Mouse (Mus musculus): ENCODE data around the gene Nsmce4a.
"Not testable (repeated sequence)": the region's sequence is repeated elsewhere in the genome, so short reads cannot be mapped to it uniquely, and the experiment has no call there.

Nsmce4a gene

DNA sequence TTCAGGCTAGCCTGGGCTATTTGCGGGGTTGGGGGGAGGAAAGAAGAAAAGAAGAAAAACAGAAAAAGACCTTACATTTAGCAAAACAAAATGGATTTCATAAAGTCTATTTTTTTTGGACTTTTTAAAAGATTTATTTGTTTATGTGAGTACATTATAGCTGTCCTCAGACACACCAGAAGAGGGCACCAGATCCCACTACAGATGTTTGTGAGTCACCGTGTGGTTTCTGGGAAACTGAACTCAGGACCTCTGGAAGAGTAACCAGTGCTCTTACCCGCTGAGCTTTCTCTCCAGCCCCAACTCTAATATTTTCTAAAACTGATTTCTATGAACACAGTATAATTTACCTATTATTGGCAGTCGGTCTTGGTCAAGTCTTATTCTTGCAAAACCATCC is 37.7 kb downstream of the Nsmce4a start:
- no peak for DNase-seq (ENCODE audit: low spot score in 2 of 2)

DNA sequence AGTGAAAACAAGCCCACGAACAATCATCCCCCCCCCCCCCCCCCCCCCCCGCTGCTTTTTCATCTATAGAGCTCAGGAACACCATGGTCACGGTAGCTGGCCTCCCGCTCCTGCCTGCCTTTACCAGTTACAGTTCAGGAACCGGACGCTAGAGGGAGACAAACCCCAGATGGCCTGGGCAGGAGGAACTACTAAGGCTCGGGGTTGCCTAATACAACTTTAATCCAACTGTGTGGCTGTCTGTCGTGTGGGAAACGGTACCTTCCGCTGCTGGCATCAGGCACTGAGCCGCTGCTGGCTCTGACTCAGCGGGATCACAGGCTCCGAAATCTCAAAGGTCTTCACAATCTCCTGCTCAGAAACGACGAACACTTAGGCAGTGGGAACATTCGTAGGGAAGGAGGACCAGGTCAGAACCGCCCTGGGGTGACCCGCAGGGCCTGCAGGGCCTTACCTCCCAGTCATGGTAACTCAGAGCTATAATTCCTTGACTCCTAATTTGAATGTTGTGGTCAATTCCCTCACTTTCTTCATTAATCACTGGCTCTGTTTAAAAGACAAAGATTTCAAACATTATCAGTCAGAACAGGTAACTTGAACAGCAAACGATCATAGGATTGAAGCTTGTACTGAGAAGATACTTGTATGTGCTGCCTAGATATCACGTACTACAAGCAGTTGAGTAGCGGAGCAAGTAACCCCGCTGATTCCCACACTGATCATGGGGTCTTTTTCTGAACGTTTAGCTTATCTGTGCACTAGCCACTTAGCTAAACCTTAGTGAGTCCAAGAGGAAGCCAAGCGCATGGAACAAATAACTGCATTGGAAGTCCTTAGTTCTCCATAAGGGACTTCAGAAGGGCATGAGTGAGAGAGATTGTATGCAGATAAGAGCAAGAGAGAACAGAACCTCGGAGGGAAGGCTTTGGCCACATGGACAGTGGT is 39.3 kb downstream of the Nsmce4a start:
- DNase-seq (ENCODE audit: low spot score in 2 of 2), result peak; percentile 46 to 84

DNA sequence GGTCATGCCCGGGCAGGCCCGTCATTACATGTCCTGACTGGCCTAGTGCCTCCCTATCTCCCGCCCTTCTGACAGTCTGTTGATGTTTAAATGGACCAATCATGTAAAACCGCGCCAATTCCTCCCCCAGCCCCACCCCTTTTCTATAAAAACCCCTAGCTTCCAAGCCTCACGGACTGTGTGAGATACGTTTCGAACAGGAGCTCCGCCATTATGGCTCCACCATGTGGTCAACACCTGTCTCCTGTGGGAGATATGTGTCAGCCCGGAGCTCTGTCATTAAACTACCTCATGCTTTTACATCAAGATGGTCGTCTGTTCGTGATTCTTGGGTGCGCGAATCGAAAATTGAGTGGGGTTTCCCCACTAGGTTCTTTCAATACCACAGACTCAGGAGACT is 41.8 kb downstream of the Nsmce4a start:
- DNase-seq (ENCODE audit: low spot score in 2 of 2), result not testable (repeated sequence)

DNA sequence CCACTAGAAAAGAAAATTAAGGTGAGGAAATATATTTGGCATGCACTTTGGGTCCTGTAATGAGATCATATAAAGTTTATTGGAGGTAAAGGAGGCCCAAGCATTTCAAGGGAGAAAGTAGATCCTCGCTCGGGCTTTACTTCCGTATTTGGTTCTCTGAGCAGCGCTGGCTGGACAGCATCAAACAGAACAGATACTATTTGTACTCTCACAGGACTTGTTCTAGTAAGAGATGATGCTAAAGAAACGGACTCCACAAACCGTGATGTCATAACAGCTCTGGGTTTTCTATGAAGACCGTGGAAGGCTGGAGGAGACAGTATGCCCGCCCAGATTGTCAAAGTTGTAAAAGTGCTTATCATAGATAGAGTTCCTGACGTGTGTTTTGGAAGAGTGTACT is 45.6 kb downstream of the Nsmce4a start:
- DNase-seq (ENCODE audit: low spot score in 2 of 2), result no peak

DNA sequence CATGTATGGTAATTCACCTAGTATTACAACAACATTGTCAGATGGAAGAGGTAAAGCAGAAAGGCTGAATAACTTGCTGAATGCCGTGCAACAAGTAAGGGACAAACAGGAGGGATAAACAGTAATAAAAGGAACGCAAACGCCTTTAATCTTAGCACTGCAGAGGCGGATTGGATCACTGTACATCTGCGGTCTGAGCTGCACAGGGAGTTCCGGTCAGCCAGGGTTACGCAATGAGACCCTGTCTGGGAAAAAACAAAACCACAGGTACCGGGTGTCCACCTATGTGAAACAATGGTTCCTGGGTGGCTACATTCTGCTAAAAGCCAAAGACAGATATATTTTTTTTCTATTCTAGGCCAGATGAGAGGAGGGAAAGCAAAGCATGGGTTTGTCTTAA is 49.5 kb downstream of the Nsmce4a start:
- DNase-seq (ENCODE audit: low spot score in 2 of 2), result no peak

DNA sequence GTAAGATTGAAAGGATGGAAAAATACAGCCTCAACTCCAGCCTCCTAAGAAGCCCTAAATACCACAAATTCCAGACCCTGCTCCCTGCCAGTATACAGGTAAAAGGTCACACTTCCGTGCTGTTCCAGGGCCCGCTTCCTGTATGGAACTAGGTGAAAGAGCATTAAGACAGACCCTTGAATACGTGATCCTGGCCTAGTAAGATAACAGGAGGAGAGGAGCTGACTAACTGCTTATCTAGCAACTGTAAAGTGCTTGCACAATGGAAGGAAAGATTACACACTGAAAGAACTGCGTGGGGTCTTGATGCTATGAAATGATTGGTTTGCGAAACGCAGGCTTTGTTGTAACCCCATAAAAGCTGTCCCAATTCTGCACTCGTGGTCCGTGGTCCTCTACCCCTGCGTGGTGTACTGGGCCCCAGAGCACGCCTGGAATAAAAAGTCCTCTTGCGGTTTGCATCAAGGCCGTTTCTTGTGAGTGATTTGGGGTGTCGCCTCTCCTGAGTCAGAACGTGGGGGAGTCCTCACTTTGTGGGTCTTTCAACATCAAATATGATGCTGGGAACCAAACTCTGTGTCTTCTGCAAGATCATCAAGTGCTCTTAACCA is 52.0 kb downstream of the Nsmce4a start:
- DNase-seq (ENCODE audit: low spot score in 2 of 2), result no peak

DNA sequence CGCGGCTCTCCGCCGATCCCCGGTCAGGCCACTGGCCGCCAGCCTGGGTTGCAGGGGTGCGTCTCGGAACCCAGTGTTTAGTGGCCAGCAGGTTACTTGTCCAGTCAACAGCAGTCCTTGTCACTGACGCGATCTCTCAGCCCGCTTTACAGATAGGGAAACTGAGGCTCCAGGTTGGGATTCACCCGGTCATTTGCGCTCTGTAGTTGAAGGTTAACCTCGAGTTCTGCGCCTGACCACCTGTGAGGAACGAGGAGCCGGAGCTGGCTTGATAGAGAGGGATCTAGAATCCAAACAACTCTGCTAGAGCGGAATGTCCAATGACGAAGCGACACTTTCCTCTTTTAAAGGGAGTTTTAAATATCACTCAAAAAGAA is 52.9 kb downstream of the Nsmce4a start, which contains the start of gene Ate1:
Gene Ate1 (minus strand): TSS at position 321 of the 377 bp plus-strand sequence.
- no peak for DNase-seq (ENCODE audit: low spot score in 2 of 2)

DNA sequence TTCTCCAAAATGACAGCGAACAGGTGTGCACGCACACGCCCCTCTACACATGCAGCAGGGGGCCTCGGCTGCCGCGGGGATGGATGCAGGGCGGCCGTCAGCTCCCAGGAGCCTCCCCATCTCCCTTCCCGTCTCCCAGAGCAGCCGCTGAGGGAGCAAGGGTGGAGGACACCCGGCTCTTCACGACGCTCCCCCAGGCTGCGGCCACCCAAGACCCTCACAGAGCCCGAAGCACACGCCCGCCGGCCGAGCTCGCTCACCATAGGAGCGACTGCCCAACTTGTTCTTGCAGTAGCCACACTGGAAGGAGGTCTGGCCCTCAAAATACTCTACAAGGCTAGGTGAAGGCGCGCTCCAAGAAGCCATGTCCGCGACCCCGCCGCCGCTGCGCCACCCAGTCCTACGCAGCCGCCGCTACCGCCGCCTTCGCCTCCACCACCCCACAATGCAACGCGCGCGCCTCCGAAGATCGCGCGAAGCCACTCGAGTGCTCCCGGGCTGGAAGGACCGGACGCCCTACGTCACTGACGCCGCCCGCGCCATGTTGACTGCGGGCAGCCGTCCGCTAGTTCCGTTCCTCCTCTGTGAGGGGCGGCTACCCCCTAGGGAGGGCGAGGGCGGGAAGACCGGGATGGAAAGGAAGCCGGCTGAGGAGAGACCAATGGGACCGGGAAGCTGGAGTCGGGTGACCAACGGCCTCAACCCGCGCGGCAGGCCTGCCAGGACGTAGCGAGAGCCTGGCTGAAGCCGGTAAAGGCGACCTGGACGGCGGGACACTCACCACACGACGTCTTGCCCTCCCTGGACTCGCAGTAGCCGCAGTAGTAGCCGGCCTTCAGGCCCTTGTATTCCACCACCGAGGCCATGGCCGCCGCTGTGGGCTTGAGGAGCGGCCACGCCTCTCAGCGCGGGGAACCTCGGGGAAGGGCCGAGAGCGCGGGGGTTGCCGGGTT is 53.5 kb downstream of the Nsmce4a start:
- DNase-seq (ENCODE audit: low spot score in 2 of 2), result peak; percentile 96 to 97

DNA sequence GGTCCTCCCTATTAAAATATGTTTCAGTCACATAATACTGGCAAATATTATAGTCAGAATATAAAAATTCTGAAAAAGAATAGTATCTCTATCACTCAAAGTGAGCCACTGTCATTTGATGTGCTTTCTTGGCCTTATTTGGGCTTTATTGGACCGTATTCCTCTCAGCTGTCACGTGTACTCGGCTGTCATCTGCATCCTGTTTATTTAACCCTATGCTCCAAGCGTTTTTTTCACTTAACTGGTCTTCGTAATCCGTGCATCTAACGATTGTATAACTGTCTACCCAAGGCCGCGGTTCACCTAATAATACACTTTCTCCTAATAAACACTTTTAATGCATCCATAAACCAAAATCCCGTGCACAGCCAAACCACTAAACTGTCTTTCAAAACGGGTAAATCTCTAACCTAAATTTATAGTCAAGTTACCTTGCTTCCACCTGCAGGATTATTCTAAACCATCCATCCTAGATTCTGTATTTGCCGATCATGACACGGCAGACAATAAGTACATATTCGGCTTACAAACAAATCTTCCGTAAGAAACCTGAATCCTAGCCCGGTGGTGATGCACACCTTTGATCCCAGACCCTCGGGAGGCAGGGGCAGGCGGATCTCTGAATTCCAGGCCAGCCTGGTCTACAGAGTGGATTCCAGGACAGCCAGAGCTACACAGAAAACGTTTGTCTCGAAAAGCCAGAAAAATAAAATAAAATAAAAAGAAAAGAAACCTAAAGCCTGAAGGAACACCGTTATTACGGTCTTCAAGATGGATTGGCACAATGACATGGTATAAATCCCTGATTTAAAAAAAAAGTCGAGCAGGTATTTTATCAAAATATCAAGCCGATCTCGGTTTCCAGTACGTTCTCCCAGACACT is 54.5 kb downstream of the Nsmce4a start:
- DNase-seq (ENCODE audit: low spot score in 2 of 2), result no peak

DNA sequence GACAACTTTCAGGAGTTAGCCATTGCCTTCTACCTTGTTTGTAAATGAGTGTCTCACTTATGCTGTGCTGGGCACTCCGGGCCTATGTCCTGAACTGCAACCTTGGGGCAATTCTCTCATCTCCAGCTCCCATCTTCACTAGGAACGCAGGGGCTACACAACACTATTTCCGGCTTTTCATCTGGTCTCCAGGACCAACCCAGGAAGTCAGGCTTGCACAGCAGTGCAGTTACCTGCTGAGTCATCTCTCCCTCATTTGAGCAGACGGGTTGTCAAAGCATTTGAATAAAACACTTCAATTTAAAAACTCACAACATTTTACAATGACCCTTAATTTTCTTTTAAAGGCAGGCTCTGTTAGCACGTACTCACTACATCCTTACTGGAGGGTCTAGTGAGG is 62.7 kb downstream of the Nsmce4a start:
- no peak for DNase-seq (ENCODE audit: low spot score in 2 of 2)

DNA sequence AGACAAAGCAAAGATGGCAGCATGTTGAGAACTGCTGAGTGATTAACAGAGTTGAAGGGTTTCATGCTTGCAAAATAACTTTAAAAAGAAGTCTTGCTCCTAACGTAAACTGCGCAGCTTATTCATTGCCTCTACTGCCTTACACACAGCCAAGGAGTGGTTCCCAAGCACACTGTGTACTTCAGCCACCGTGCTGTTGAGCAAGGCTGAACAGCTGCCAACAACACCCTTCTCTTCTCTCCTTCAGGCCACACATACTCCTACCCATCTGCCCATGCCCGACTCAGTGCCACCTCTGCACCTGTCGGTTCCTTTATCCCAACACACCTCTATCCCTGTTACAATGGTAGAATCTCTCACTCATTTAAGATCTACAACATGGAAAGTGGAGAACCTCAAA is 69.9 kb downstream of the Nsmce4a start:
- DNase-seq (ENCODE audit: low spot score in 2 of 2), result no peak

DNA sequence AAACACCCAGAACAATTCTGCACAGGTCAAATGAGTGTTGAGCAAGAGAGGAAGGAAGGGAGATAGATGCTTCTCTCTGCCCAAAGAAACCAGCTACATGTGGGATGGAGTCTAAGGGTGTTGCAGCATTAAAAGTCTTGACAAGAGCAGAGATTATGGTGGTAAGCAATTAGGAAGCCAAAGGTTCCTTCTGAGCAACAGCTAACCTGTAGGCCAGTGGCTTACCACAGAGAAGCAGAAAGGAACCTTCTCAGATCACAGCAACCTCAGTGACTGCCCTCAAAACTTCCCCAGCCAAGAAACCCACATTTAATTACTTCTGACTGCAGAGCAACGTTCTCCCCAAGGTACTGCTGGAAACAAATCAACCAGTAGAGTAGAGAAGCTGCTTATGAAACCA is 71.4 kb downstream of the Nsmce4a start:
- DNase-seq (ENCODE audit: low spot score in 2 of 2), result no peak

DNA sequence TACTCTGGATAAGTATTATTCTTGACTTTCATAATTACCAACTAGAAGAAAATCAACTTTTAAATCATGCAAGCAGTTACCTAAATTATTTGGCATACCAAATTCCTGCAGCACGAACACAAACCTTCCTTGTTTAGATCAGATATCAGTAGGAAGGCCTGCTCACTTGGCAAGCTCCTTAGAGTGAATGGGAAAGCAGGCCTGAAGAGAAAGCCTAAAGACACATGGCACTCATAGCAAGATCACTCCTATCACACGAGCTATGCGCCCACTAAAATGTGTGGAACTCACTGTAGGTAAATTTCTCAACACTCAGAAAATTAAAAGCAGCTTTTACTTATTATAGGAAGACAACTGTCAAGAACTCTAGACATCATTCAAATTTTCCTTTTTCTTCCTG is 79.6 kb downstream of the Nsmce4a start:
- DNase-seq (ENCODE audit: low spot score in 2 of 2), result no peak

DNA sequence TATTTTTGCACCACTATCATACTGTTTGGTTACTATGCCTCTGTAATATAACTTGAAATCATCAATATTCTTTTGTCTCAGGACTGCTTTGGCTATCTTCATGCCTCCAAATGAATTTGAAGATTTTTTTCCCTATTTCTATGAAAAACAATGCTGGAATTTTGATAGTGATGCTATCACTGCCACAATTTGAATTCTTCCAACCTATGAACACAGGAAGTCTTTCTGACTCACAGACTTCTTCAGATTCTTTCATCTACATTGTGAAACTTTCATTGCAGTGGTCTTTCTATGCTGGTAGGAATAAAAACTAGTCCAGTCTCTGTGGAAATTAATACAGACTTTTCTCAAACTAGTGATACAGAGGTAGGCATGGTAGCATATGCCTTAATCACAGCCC is 80.9 kb downstream of the Nsmce4a start:
- DNase-seq (ENCODE audit: low spot score in 2 of 2), result no peak

All from frontal cortex, postnatal 14 days (tissue).